Mouse (Mus musculus) erythroid progenitor cell, adult 5-6 weeks (primary cell): ENCODE measurements around the gene Samsn1. TPM values are rescaled to one million over a fixed set of nuclear protein-coding genes. Genes with fewer than 3 reads are reported as not detected.

Experiments used
- ATAC-seq: replicated peaks from 2 replicates; pipeline ENCODE4 v1.8.0; 2016; ENCODE audit warnings: moderate number of reproducible peaks, mild to moderate bottlenecking, moderate TSS enrichment, inconsistent platforms; ENCODE audit not compliant: poor library complexity, low FRiP score, severe bottlenecking
- total RNA-seq, 2 experiments: library from RNA; stranded (forward) in 1 of 2; stranded (reverse) in 1 of 2; fragments of 150-400 nt in 1 of 2; fragments of 186-747, 209-891 nt in 1 of 2; gene quantifications; 2 replicates each; pipeline versions ENCODE4 v1.2.3 to v1.2.4; 2015 to 2017; ENCODE audit warnings: low replicate concordance in 2 of 2

Gene Samsn1
- total RNA-seq, 2 experiments from 2014 or later, result 18.4 to 32.5 TPM

- ATAC-seq, result no peak
Measured at GRCm38 (mm10) chr16:75893470-75893869, 128.6 kb downstream of the Samsn1 start.

GRCm38 (mm10) chr16:75889081-75889646 lies 132.9 kb downstream of the Samsn1 start:
- ATAC-seq, result no peak

GRCm38 (mm10) chr16:75887203-75887602 lies 134.9 kb downstream of the Samsn1 start:
- ATAC-seq, result peak; percentile 73

- no peak for ATAC-seq
Measured at GRCm38 (mm10) chr16:75878885-75879284, 143.2 kb downstream of the Samsn1 start.

GRCm38 (mm10) chr16:75877170-75877569 lies 144.9 kb downstream of the Samsn1 start:
- no peak for ATAC-seq

DNA sequence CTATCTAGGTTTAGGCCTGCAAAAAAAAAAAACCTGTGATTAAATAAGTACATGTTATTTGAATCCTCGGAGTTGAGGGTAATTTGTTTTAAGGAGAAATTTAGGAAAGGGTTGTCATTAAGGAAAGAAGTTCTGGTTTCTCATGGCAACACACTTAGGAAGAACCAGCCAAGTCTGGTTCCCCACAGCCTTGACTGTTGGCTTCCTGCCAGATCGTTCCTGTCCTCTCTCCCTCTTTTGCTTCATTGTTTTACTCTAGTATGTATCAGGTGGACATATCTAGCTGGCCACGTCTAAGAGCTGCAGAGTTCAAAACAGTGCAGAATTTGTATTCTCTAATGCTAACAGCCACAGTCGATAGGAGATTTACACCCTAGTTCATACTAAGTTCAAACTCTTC lies 146.2 kb downstream of the Samsn1 start:
- no peak for ATAC-seq

- ATAC-seq, result no peak
Measured at GRCm38 (mm10) chr16:75874508-75874907, 147.6 kb downstream of the Samsn1 start.

- no peak for ATAC-seq
Measured at GRCm38 (mm10) chr16:75872241-75872640, 149.8 kb downstream of the Samsn1 start.

DNA sequence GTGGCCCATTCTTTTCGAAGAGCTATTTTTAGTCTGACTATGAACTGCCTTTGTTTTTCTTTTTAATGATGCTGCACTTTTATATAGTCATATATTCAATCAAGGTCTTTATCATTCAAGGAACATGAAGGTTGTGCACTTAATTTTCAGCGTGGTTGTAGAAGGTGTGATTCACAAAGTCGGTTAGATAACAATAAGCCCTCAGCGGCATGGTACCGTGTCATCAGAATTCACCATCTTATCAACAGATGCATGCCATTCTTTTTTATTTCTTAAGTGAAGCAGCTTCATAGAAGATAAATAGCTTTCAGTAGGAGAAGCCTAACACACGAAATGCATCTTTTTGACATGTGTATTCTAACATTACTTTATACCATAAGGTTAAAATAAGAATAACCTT lies 154.7 kb downstream of the Samsn1 start:
- no peak for ATAC-seq

GRCm38 (mm10) chr16:75865505-75865904 lies 156.6 kb downstream of the Samsn1 start:
- ATAC-seq, result no peak

GRCm38 (mm10) chr16:75864673-75865072 lies 157.4 kb downstream of the Samsn1 start:
- ATAC-seq, result no peak

GRCm38 (mm10) chr16:75856343-75856742 lies 165.7 kb downstream of the Samsn1 start:
- ATAC-seq, result no peak

DNA sequence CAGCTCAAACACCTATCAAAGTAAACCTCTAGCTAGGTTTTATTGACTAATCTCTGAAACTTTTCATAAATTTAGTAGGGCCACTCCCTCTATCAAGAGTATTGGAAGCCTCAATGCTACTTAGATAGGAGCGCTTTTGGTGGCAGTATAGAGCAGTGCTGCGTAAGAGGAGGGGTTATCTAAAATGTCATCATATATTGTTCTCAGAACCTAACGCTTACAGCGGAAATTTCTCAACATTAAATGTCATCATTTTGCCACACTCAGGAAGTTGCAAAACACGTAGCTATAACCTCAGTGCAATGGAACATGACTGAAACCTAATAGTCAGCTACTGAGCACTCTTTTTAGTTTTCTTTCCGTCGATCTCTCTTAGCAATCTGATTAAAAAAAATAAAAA lies 166.7 kb downstream of the Samsn1 start:
- ATAC-seq, result no peak

GRCm38 (mm10) chr16:75853556-75854271 lies 168.4 kb downstream of the Samsn1 start:
- ATAC-seq, result no peak

GRCm38 (mm10) chr16:75852485-75852884 lies 169.6 kb downstream of the Samsn1 start:
- no peak for ATAC-seq

DNA sequence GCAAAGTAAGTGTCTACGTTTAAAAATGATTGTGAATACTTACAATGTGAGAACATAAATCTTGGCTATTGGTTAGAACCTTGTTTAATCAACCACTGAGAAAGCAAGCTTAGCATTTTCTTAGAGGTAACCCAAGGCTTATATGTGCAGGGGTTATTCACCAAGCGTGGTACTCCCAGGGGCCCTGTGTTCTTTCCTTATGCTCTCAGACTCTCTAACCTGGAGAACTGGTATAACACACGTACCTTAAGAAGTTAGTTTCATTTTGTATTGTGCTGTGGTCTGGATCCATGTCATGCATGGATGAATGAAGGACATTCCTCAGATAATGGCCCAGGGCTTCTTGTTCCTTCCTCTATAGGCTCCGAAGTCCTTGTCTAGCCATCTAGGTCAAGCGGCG lies 173.0 kb downstream of the Samsn1 start:
- ATAC-seq, result no peak

- ATAC-seq, result no peak
Measured at GRCm38 (mm10) chr16:75843653-75844062, 178.4 kb downstream of the Samsn1 start.

DNA sequence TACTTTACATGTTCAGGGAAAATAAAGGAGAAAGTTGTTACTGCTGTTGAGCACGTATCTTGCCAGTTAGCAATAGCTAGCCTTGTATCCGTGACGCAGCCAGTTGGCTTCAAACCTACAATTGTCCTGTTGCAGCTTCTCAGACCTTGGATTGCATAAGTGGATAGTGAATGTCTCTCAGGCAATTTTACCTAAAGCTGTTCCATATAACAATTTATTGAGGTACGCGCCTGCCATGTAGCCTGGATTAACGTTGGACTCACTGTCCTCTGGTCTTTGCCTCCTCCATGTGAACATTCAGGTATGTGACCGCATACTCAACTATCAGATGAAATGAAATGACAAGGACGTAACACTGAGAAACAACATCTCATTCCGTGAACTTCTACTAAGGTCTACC lies 179.1 kb downstream of the Samsn1 start:
- no peak for ATAC-seq

GRCm38 (mm10) chr16:75842569-75842968 lies 179.5 kb downstream of the Samsn1 start:
- ATAC-seq, result no peak

DNA sequence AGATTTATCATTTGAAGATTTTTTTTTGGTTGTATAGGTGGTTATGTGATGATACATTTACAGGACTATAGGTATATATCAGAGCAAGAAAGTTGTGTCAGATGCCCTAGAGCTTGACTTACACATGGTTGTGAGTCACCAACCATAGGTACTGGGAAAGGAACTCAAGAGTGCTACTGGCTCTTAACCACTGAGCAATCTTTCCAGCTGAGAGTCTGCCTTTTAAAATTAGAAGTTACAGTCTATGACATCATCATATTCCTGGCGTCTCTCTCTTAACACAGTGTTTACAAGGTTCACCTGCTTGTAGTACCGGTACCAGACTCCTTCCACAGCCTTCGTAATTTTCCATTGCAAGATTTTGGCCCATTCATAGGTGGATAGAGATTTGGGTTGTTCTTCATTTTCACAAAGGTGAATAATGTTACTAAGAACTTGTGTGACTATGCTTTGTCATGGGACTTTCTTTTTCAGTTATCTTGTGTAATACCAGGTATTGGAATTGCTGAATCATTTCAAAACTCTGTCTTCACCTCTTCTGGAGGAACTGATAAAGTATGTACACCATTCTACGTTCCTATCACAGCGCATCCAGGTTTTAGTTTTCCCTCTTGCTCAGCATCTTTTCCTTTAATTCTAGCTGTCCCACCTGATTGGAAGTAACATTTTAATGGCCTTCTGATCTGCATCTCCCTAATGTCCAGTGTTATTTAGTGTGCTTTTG lies 184.2 kb downstream of the Samsn1 start:
- peak; percentile 92 for ATAC-seq

DNA sequence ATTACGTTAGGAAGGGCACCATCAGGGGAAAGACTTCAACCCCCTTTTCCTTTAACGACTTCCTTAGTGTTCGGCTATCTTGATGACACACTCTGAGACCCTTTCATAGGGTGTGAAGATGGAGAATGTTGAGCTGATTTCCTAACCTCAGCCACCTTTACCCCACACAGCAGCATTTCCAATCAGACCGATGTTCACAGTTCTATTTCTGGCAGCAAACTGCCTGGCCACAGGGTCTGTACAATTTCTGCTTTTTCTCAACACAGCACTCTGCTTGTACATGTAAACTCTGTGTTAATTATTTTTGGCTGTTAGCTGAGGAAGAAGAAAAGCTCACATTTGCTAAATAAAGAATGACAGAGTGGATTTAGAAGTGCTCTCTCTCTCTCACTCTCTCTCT lies 190.7 kb downstream of the Samsn1 start:
- no peak for ATAC-seq
